Mouse (Mus musculus): ENCODE measurements at regions not wholly inside any gene's neighbourhood (a gene's known extent, or its start where the extent isn't known, plus 50 kb on each side); places are given as distances from the start of the nearest gene placed in this dataset.

DNA sequence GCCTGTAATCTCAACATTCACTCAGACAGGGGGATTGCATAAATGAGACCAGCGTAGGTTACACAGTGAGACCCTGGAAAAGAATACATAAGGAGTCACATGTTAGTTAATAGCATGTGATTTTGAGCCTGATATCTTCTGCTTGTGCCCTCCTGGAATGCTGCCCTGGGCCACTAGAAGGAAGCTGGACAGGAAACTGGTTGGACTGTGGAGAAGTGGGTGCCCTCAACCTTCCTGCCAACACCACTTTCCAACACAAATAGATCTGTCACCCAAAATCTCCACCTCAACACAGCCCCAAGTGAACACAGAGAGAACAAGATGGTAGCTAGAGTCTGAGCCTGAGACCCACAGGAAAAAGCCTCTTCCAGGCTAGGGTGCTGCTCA is 76.2 kb downstream of the Tomm20 start:
- no peak for TF ChIP-seq CTCF (IDR thresholded peaks at IDR 0.05; ENCODE audit: borderline replicate concordance, insufficient read depth, low read length)
- no peak for TF ChIP-seq POLR2A (IDR thresholded peaks at IDR 0.05; ENCODE audit: low read depth, low read length)

All from embryonic fibroblast, embryonic 13.5 days (primary cell).